Mouse (Mus musculus) myocyte (in vitro differentiated cells): ENCODE measurements at regions not wholly inside any gene's neighbourhood (a gene's known extent, or its start where the extent isn't known, plus 50 kb on each side); places are given as distances from the start of the nearest gene placed in this dataset.

Source experiments
- H3K27me3 ChIP-seq: one replicate; pipeline ENCODE4 v1.6.1; 2011; ENCODE audit not compliant: control insufficient read depth, insufficient read depth, insufficient read length
- H3K36me3 ChIP-seq: one replicate; pipeline ENCODE4 v1.6.1; 2011; ENCODE audit not compliant: control insufficient read depth, insufficient read depth
- H3K4me2 ChIP-seq: one replicate; pipeline ENCODE4 v1.6.1; 2011; ENCODE audit warnings: low read depth, control low read depth
- H3K4me3 ChIP-seq: one replicate; pipeline ENCODE4 v1.5.1; 2011; ENCODE audit warnings: mild to moderate bottlenecking, control low read depth, moderate library complexity
- H3K79me2 ChIP-seq: one replicate; pipeline ENCODE4 v1.6.1; 2011; ENCODE audit not compliant: control insufficient read depth, insufficient read depth
- H3ac ChIP-seq: one replicate; pipeline ENCODE4 v1.6.1; 2011; ENCODE audit not compliant: control insufficient read depth, insufficient read length
- CEBPB ChIP-seq: IDR thresholded peaks from 2 replicates; pipeline ENCODE4 v1.6.1; 2011; ENCODE audit warnings: mild to moderate bottlenecking, moderate library complexity; ENCODE audit not compliant: poor library complexity, insufficient read depth, severe bottlenecking
- E2F4 ChIP-seq: IDR thresholded peaks from one replicate; pipeline ENCODE4 v1.6.1; 2011; ENCODE audit warnings: mild to moderate bottlenecking, control low read depth, moderate library complexity; ENCODE audit not compliant: insufficient read depth
- MAX ChIP-seq: IDR thresholded peaks from one replicate; pipeline ENCODE4 v1.6.1; 2011; ENCODE audit warnings: low read depth, mild to moderate bottlenecking, control low read depth
- MYOD1 ChIP-seq, 3 experiments: IDR thresholded peaks; one replicate each; pipeline ENCODE4 v1.6.1; 2011; ENCODE audit warnings: control low read depth in 2 of 3, low read depth in 2 of 3, mild to moderate bottlenecking in 2 of 3, moderate library complexity in 1 of 3; ENCODE audit not compliant: insufficient read length in 2 of 3, control insufficient read depth in 1 of 3
- MYOG ChIP-seq, 3 experiments: IDR thresholded peaks; one replicate each; pipeline ENCODE4 v1.6.1; 2011; ENCODE audit warnings: control low read depth in 2 of 3, low read depth in 2 of 3, mild to moderate bottlenecking in 2 of 3; ENCODE audit not compliant: insufficient read length in 2 of 3, control insufficient read depth in 1 of 3, insufficient read depth in 1 of 3
- POLR2A ChIP-seq: IDR thresholded peaks from one replicate; pipeline ENCODE4 v1.6.1; 2011; ENCODE audit warnings: low read depth, mild to moderate bottlenecking, control low read depth, moderate library complexity; ENCODE audit not compliant: insufficient read length
- POLR2AphosphoS2 ChIP-seq: IDR thresholded peaks from one replicate; pipeline ENCODE4 v1.6.1; 2011; ENCODE audit warnings: low read depth, control low read depth; ENCODE audit not compliant: insufficient read length
- REST ChIP-seq: IDR thresholded peaks from one replicate; pipeline ENCODE4 v1.6.1; 2011; ENCODE audit warnings: mild to moderate bottlenecking, control low read depth, moderate library complexity; ENCODE audit not compliant: insufficient read depth, insufficient read length
- SRF ChIP-seq: IDR thresholded peaks from one replicate; pipeline ENCODE4 v1.6.1; 2011; ENCODE audit warnings: low read depth; ENCODE audit not compliant: control insufficient read depth, insufficient read length
- TCF12 ChIP-seq: IDR thresholded peaks from one replicate; pipeline ENCODE4 v1.6.1; 2011; ENCODE audit warnings: mild to moderate bottlenecking, control low read depth; ENCODE audit not compliant: poor library complexity, insufficient read depth, severe bottlenecking
- TCF3 ChIP-seq: IDR thresholded peaks from one replicate; pipeline ENCODE4 v1.6.1; 2011; ENCODE audit warnings: low read depth, control low read depth; ENCODE audit not compliant: insufficient read length
- USF1 ChIP-seq: IDR thresholded peaks from one replicate; pipeline ENCODE4 v1.6.1; 2011; ENCODE audit warnings: low read depth, mild to moderate bottlenecking, control low read depth, moderate library complexity

- TF ChIP-seq REST = no peak
- TF ChIP-seq POLR2A = no peak
- no peak for TF ChIP-seq TCF3
- TF ChIP-seq MYOD1 (IDR thresholded peaks at IDR 0.05; ENCODE audit: control insufficient read depth in 1 of 3, insufficient read length in 2 of 3, low read depth in 2 of 3) = no peak
- no peak overlapping the region for H3K4me3 ChIP-seq
- H3K4me2 ChIP-seq = no peak overlapping the region
- no peaks in the 10 kb centered on the region for H3K79me2 ChIP-seq
- H3K36me3 ChIP-seq = no peaks in the 10 kb centered on the region
- no peaks in the 10 kb centered on the region for H3K27me3 ChIP-seq
- no peak overlapping the region for H3ac ChIP-seq
These were observed 183.1 kb downstream of the Qdpr start for GRCm38 (mm10) chr5:45266914-45267313.

DNA sequence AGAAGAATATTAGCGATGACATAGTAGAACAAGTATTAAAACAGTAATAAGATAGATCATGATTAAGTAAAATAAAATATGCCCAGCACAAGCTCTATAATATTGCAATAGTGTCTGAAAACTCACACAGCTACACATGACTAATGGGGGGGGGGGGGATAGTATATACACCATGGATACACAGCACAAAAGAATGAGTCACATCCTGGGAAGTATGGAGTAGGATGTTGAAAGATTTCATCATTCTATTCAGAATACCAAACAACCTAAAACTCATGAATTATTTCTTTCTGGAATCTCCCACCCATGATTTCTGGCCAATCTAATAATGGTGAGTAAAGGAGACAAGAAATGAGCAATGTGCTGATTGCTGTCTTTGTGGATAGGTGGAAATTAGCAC is 191.6 kb downstream of the Qdpr start:
- H3ac ChIP-seq = no peak overlapping the region
- H3K4me2 ChIP-seq = no peak overlapping the region
- peak; percentile 64; the same call in 1 of the 2 replicates for TF ChIP-seq CEBPB
- TF ChIP-seq MYOG (IDR thresholded peaks at IDR 0.05; ENCODE audit: control insufficient read depth in 1 of 3, insufficient read depth in 1 of 3, insufficient read length in 2 of 3, low read depth in 2 of 3) = no peak
- H3K36me3 ChIP-seq = no peaks in the 10 kb centered on the region
- H3K4me3 ChIP-seq = no peak overlapping the region
- no peaks in the 10 kb centered on the region for H3K27me3 ChIP-seq
- no peaks in the 10 kb centered on the region for H3K79me2 ChIP-seq

- H3K4me3 ChIP-seq = no peak overlapping the region
- TF ChIP-seq TCF3 = no peak
- no peak for TF ChIP-seq E2F4
- TF ChIP-seq POLR2A = no peak
- no peak for TF ChIP-seq MAX
- TF ChIP-seq REST = no peak
- TF ChIP-seq USF1 = no peak
- no peak for TF ChIP-seq TCF12
- no peak for TF ChIP-seq SRF
- no peak for TF ChIP-seq MYOG (IDR thresholded peaks at IDR 0.05; ENCODE audit: control insufficient read depth in 1 of 3, insufficient read depth in 1 of 3, insufficient read length in 2 of 3, low read depth in 2 of 3)
- no peak for TF ChIP-seq CEBPB
- TF ChIP-seq POLR2AphosphoS2 = no peak
- TF ChIP-seq MYOD1 (IDR thresholded peaks at IDR 0.05; ENCODE audit: control insufficient read depth in 1 of 3, insufficient read length in 2 of 3, low read depth in 2 of 3) = no peak
- H3K27me3 ChIP-seq = no peaks in the 10 kb centered on the region
- no peak overlapping the region for H3K4me2 ChIP-seq
- no peaks in the 10 kb centered on the region for H3K36me3 ChIP-seq
- H3K79me2 ChIP-seq = no peaks in the 10 kb centered on the region
- H3ac ChIP-seq = no peak overlapping the region
These were observed 193.6 kb downstream of the Qdpr start for GRCm38 (mm10) chr5:45256256-45256999.

DNA sequence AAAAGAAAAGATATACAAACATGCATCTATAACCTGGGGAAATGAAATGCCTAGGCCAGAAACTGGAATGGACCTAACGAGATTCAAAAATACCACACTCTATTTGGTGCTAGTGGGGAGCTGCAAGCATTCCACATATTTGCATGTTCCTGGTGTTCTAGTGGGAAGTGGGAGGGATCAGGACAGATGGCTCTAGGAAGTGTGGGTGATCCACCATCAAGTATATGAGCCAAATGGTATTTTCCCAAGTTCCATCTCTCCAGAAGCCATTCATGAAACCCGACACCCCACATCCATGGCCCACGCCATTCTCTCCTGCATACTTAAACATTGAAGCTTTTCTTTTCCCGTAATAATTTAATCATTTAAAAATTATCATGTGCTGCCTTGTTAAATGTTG is 218.2 kb downstream of the Qdpr start:
- no peak for TF ChIP-seq POLR2AphosphoS2
- no peak for TF ChIP-seq MYOG (IDR thresholded peaks at IDR 0.05; ENCODE audit: control insufficient read depth in 1 of 3, insufficient read depth in 1 of 3, insufficient read length in 2 of 3, low read depth in 2 of 3)
- TF ChIP-seq POLR2A = no peak
- no peaks in the 10 kb centered on the region for H3K79me2 ChIP-seq
- no peak overlapping the region for H3K4me2 ChIP-seq
- no peaks in the 10 kb centered on the region for H3K27me3 ChIP-seq
- no peak overlapping the region for H3ac ChIP-seq
- H3K36me3 ChIP-seq = no peaks in the 10 kb centered on the region
- no peak overlapping the region for H3K4me3 ChIP-seq

DNA sequence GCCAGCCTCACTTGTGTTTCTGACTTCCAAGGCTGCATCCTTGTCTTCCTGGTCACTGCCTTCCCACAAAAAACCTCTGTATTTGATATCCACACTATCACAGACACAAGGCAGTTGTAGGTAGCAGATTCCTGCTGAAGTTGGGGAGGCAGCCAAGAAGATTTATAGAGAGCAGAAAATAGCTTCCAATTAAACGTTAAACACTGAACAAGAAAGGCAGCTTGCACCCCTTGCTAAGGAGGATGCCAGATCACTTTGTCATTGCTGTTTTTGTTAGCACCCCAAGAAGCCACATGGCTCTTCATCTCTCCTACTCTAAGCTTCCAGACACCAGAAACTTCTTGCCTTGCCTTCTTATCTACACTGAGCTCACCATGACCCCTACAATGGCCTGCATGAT is 219.9 kb downstream of the Qdpr start:
- no peak overlapping the region for H3K4me2 ChIP-seq
- no peaks in the 10 kb centered on the region for H3K79me2 ChIP-seq
- TF ChIP-seq MYOD1 (IDR thresholded peaks at IDR 0.05; ENCODE audit: control insufficient read depth in 1 of 3, insufficient read length in 2 of 3, low read depth in 2 of 3) (no peak), E2F4 (no peak), POLR2A (no peak), USF1 (no peak), TCF12 (no peak), CEBPB (no peak), REST (no peak), MAX (no peak), MYOG (IDR thresholded peaks at IDR 0.05; ENCODE audit: control insufficient read depth in 1 of 3, insufficient read depth in 1 of 3, insufficient read length in 2 of 3, low read depth in 2 of 3) (no peak), TCF3 (no peak), POLR2AphosphoS2 (no peak), SRF (no peak)
- H3K27me3 ChIP-seq = no peaks in the 10 kb centered on the region
- H3K36me3 ChIP-seq = no peaks in the 10 kb centered on the region
- no peak overlapping the region for H3K4me3 ChIP-seq
- no peak overlapping the region for H3ac ChIP-seq
